Comparison of ENCODE assay signal across 9 mouse cellular contexts in genomic region chrX:53059426-53060007, GRCm38 (mm10).
DNase-seq lines count a peak whose midpoint lies in the region; ATAC-seq and TF ChIP-seq lines count a peak whose summit lies in the region.
"Had no signal": no experiment of that assay in that cellular context is flagged by ENCODE, and none has a peak within 500 bp of the region (broad histone marks: within the 10 kb centered on the region; RNA-seq: fewer than 3 reads in every experiment).

No protein-coding gene starts in this region.

- intact Hi-C loops in left cerebral cortex, postnatal 36 days (cut with DNase I): loop anchor here (10.0 kb wide), 1 partner anchor 175 kb away; no protein-coding TSS in a partner anchor

- dilution Hi-C loops in CH12.LX (cut with MboI; ENCODE audit: extremely low pct_ligation_motif_present, extremely low pct_unique_long_range_greater_than_20kb, low sequenced_read_pairs): no loop called here

- H3K79me2 ChIP-seq in CH12.LX (replicated peaks; ENCODE audit: control insufficient read depth, extremely low read depth, insufficient read depth, poor library complexity, severe bottlenecking): no peaks in the 10 kb centered on the region

- H3K27me3 ChIP-seq in hindbrain, embryonic 11.5 days (ENCODE audit: control insufficient read depth, insufficient read depth, low read length): peaks cover 2% of the 10 kb centered on the region; the same call in 1 of the 2 replicates
- peaks cover 26% of the 10 kb centered on the region for H3K27me3 ChIP-seq in hindbrain, embryonic 14.5 days (ENCODE audit: control insufficient read depth, insufficient read depth, low read length)
- H3K27me3 ChIP-seq in CH12.LX (replicated peaks): no peaks in the 10 kb centered on the region
- 0 out of 2 replicates have a peak, but pooled peaks cover 5% of the 10 kb centered on the region for H3K27me3 ChIP-seq in intestine, postnatal 0 days (replicated peaks; ENCODE audit: control insufficient read depth, insufficient read depth, low read length)

- no peak for ATAC-seq in hindbrain, embryonic 11.5 days (ENCODE audit: low FRiP score)
- no peak for ATAC-seq in hindbrain, embryonic 14.5 days (ENCODE audit: low FRiP score)
- no peak for ATAC-seq in intestine, postnatal 0 days
- ATAC-seq in erythroid progenitor cell, adult 5-6 weeks (replicated peaks; ENCODE audit: low FRiP score, poor library complexity, severe bottlenecking): no peak

- DNase-seq in hindbrain, embryonic 11.5 days (ENCODE audit: low spot score): peak; percentile 30
- no peak for DNase-seq in hindbrain, embryonic 14.5 days (ENCODE audit: low spot score)
- DNase-seq in CH12.LX (ENCODE audit: extremely low read depth): peak; percentile 3
- DNase-seq in brain, embryonic 14.5 days (ENCODE audit: low read depth): peak; percentile 49
- no peak for DNase-seq in left cerebral cortex, postnatal 36 days (ENCODE audit: low spot score in 2 of 2)
- DNase-seq: right cerebral cortex, postnatal 25 days had no signal

- no peak for TF ChIP-seq EP300 in CH12.LX (IDR thresholded peaks at IDR 0.05; ENCODE audit: low read length)

- no peak for TF ChIP-seq CTCF in CH12.LX (conservative IDR thresholded peaks at IDR 0.05 in 1 of 2, IDR thresholded peaks at IDR 0.05 in 1 of 2; ENCODE audit: low read depth in 2 of 2, low read length in 2 of 2)
- no peak for TF ChIP-seq CTCF in brain, embryonic 14.5 days (IDR thresholded peaks at IDR 0.05; ENCODE audit: borderline replicate concordance, extremely low read depth, insufficient read depth, insufficient read length)
- TF ChIP-seq CTCF in intestine, postnatal 0 days (IDR thresholded peaks at IDR 0.05; ENCODE audit: low read depth): no peak

- no peaks in the 10 kb centered on the region for H3K36me3 ChIP-seq in hindbrain, embryonic 11.5 days (ENCODE audit: control insufficient read depth, insufficient read depth, low read length)
- H3K36me3 ChIP-seq in hindbrain, embryonic 14.5 days (replicated peaks; ENCODE audit: control insufficient read depth, insufficient read depth): no peaks in the 10 kb centered on the region
- H3K36me3 ChIP-seq in CH12.LX (replicated peaks in 1 of 2; ENCODE audit: control insufficient read depth in 1 of 2, insufficient read depth in 1 of 2, low read length in 1 of 2): no peaks in the 10 kb centered on the region
- H3K36me3 ChIP-seq in intestine, postnatal 0 days (ENCODE audit: control insufficient read depth, insufficient read depth): no peaks in the 10 kb centered on the region
- H3K36me3 ChIP-seq: hindbrain, embryonic 15.5 days had no signal

- no peak overlapping the region for H3K4me2 ChIP-seq in hindbrain, embryonic 11.5 days (replicated peaks; ENCODE audit: low read depth, low read length)
- no peak overlapping the region for H3K4me2 ChIP-seq in hindbrain, embryonic 14.5 days (replicated peaks)
- no peak overlapping the region for H3K4me2 ChIP-seq in CH12.LX (ENCODE audit: insufficient read depth, low read depth, poor library complexity, severe bottlenecking)
- H3K4me2 ChIP-seq in intestine, postnatal 0 days (replicated peaks; ENCODE audit: low read depth): peak overlapping the region; percentile 54; the same call in 1 of the 2 replicates

- H3K9me3 ChIP-seq in hindbrain, embryonic 11.5 days (ENCODE audit: control insufficient read depth, low read length): no peaks in the 10 kb centered on the region
- no peaks in the 10 kb centered on the region for H3K9me3 ChIP-seq in hindbrain, embryonic 14.5 days (ENCODE audit: control insufficient read depth, low read length)
- no peaks in the 10 kb centered on the region for H3K9me3 ChIP-seq in CH12.LX (replicated peaks; ENCODE audit: low read length)
- no peaks in the 10 kb centered on the region for H3K9me3 ChIP-seq in intestine, postnatal 0 days (ENCODE audit: control insufficient read depth)
- H3K9me3 ChIP-seq: hindbrain, embryonic 15.5 days had no signal

- H3K4me1 ChIP-seq in hindbrain, embryonic 11.5 days (replicated peaks; ENCODE audit: control insufficient read depth, insufficient read depth, low read length): no peaks in the 10 kb centered on the region
- H3K4me1 ChIP-seq in hindbrain, embryonic 14.5 days (replicated peaks; ENCODE audit: control insufficient read depth, insufficient read depth, low read length): no peaks in the 10 kb centered on the region
- 0 out of 4 replicates have a peak, but pooled peaks cover 0 to 4% of the 10 kb centered on the region in 2 experiments for H3K4me1 ChIP-seq in CH12.LX (ENCODE audit: control insufficient read depth in 1 of 2, insufficient read depth in 2 of 2)
- H3K4me1 ChIP-seq in intestine, postnatal 0 days (replicated peaks; ENCODE audit: control insufficient read depth, insufficient read depth, low read length): no peaks in the 10 kb centered on the region
- H3K4me1 ChIP-seq: hindbrain, embryonic 15.5 days had no signal

- H3K9ac ChIP-seq in hindbrain, embryonic 11.5 days (ENCODE audit: low read depth, low read length): no peak overlapping the region
- H3K9ac ChIP-seq in hindbrain, embryonic 14.5 days: no peak overlapping the region
- H3K9ac ChIP-seq in CH12.LX (ENCODE audit: insufficient read depth, low read depth): no peak overlapping the region
- no peak overlapping the region for H3K9ac ChIP-seq in intestine, postnatal 0 days (ENCODE audit: low read depth, low read length)
- H3K9ac ChIP-seq: hindbrain, embryonic 15.5 days had no signal

- in situ Hi-C loops in CH12.LX (cut with MboI; ENCODE audit: low pct_ligation_motif_present, low pct_unique_long_range_greater_than_20kb, low sequenced_read_pairs): no loop called here

- TF ChIP-seq POLR2A in CH12.LX (IDR thresholded peaks at IDR 0.05; ENCODE audit: low read depth, low read length): no peak
- TF ChIP-seq POLR2A in brain, embryonic 14.5 days (IDR thresholded peaks at IDR 0.05; ENCODE audit: borderline replicate concordance, extremely low read depth, insufficient read depth, insufficient read length, poor library complexity, severe bottlenecking): no peak

- TF ChIP-seq RAD21 in CH12.LX (IDR thresholded peaks at IDR 0.05; ENCODE audit: low read depth, low read length): no peak

- no peak overlapping the region for H3K4me3 ChIP-seq in hindbrain, embryonic 11.5 days (ENCODE audit: low read depth, low read length)
- no peak overlapping the region for H3K4me3 ChIP-seq in hindbrain, embryonic 14.5 days (replicated peaks; ENCODE audit: low read length)
- no peak overlapping the region for H3K4me3 ChIP-seq in CH12.LX (replicated peaks in 1 of 3; ENCODE audit: low read depth in 2 of 3, low read length in 2 of 3, poor library complexity in 1 of 3)
- no peak overlapping the region for H3K4me3 ChIP-seq in intestine, postnatal 0 days (ENCODE audit: low read depth, low read length)

- 20% methylated on average over 11 of the region's 11 CpGs for WGBS in hindbrain, embryonic 11.5 days
- 22% methylated on average over 11 of the region's 11 CpGs for WGBS in hindbrain, embryonic 14.5 days
- WGBS in intestine, postnatal 0 days: 39% methylated on average over 11 of the region's 11 CpGs

- no peak overlapping the region for H3K27ac ChIP-seq in hindbrain, embryonic 11.5 days (ENCODE audit: low read depth, low read length)
- no peak overlapping the region for H3K27ac ChIP-seq in hindbrain, embryonic 14.5 days
- no peak overlapping the region for H3K27ac ChIP-seq in CH12.LX (ENCODE audit: insufficient read depth, low read depth)
- H3K27ac ChIP-seq in intestine, postnatal 0 days (ENCODE audit: low read depth, low read length): no peak overlapping the region
- H3K27ac ChIP-seq: hindbrain, embryonic 15.5 days had no signal

TF ChIP-seq in CH12.LX, 34 proteins besides CTCF, POLR2A, EP300 and RAD21:
- TF ChIP-seq ZNF384 (IDR thresholded peaks at IDR 0.05; ENCODE audit: low read depth, low read length) (no peak), NELFE (IDR thresholded peaks at IDR 0.05; ENCODE audit: low read depth, low read length) (no peak), SMC3 (IDR thresholded peaks at IDR 0.05; ENCODE audit: low read depth, low read length) (no peak), MEF2A (IDR thresholded peaks at IDR 0.05; ENCODE audit: borderline replicate concordance, low read depth, low read length) (no peak), ZMIZ1 (IDR thresholded peaks at IDR 0.05; ENCODE audit: low read depth, low read length) (no peak)

Comparison
In these comparisons a context has a peak if more than half of its experiments do, and no peak if none do; other contexts are left out.
1. DNase-seq: peak in hindbrain, embryonic 11.5 days (single experiment), CH12.LX (single experiment) and brain, embryonic 14.5 days (single experiment); none in hindbrain, embryonic 14.5 days (single experiment) and left cerebral cortex, postnatal 36 days (0 of 2).